Mouse (Mus musculus) lung, adult 2 months (tissue): ENCODE results near the gene AC134908.4. TPM values are rescaled to one million over a fixed set of nuclear protein-coding genes. Genes with fewer than 3 reads are reported as not detected.
A peak's percentile ranks its signal among the peaks of the same experiment; 100 is the strongest.
"Not testable (repeated sequence)": the region's sequence is repeated elsewhere in the genome, so short reads cannot be mapped to it uniquely, and the experiment has no call there.

ENCODE experiments used
- DNase-seq: peaks from one replicate; pipeline ENCODE4 v3.0.0; 2022
- H3K4me1 ChIP-seq: fragments of 200-500 bp; 2 replicates; pipeline ENCODE4 v1.6.1; 2011; ENCODE audit warnings: low read length; ENCODE audit not compliant: control insufficient read depth, insufficient read depth
- H3K4me3 ChIP-seq: fragments of 200-500 bp; replicated peaks from 2 replicates; pipeline ENCODE3; 2011; ENCODE audit warnings: low read depth, mild to moderate bottlenecking, control low read depth, low read length; ENCODE audit errors: extremely low read depth
- CTCF ChIP-seq: fragments of 200-500 bp; IDR thresholded peaks from 2 replicates; pipeline ENCODE4 v1.5.1; 2011; ENCODE audit warnings: mild to moderate bottlenecking, low read length, control low read depth; ENCODE audit not compliant: insufficient read depth
- POLR2A ChIP-seq: fragments of 200-500 bp; IDR thresholded peaks from 2 replicates; pipeline ENCODE4 v1.6.1; 2011; ENCODE audit warnings: low read depth, mild to moderate bottlenecking, control low read depth, low read length, borderline replicate concordance; ENCODE audit errors: extremely low read depth
- WGBS: fragments of 180-500 bp; shearing (Covaris S2); methylation state at CpG from one replicate; pipeline ENCODE4 v1.1.7; 2018; 5-methylcytosine and 5-hydroxymethylcytosine counted together
- polyA plus RNA-seq: library from polyadenylated mRNA; depleted of rRNA; stranded (reverse); fragments of >200 nt; gene quantifications from 2 replicates; pipeline ENCODE4 v1.2.3, GENCODE M21; 2012

The AC134908.4 gene
- polyA plus RNA-seq, 1 experiment = 0.41 TPM

- 37% methylated on average over 5 of the region's 5 CpGs for WGBS
- H3K4me1 ChIP-seq = no peaks in the 10 kb centered on the region; the same call in 1 of the 2 replicates
- DNase-seq = no peak
- no peak overlapping the region for H3K4me3 ChIP-seq
- TF ChIP-seq POLR2A (no peak), CTCF (no peak)
Observed at GRCm38 (mm10) chr17:25808028-25808427, 12.6 kb upstream of the AC134908.4 start.

- H3K4me3 ChIP-seq, DNase-seq, H3K4me1 ChIP-seq: not testable (repeated sequence)
- WGBS = 40% methylated on average over 2 of the region's 2 CpGs
Observed at GRCm38 (mm10) chr17:25807452-25807851, 12.0 kb upstream of the AC134908.4 start.

- Histone ChIP-seq H3K4me1 (no peaks in the 10 kb centered on the region; the same call in 1 of the 2 replicates), H3K4me3 (no peak overlapping the region)
- no peak for DNase-seq
- 77% methylated on average over 4 of the region's 4 CpGs for WGBS
- TF ChIP-seq POLR2A (no peak), CTCF (no peak)
Observed at GRCm38 (mm10) chr17:25806507-25806906, 11.0 kb upstream of the AC134908.4 start.

- no peaks in the 10 kb centered on the region for H3K4me1 ChIP-seq
- TF ChIP-seq CTCF (no peak), POLR2A (no peak)
- WGBS = 4% methylated on average over 10 of the region's 10 CpGs
- no peak for DNase-seq
- no peak overlapping the region for H3K4me3 ChIP-seq
Observed at GRCm38 (mm10) chr17:25802825-25803517, 7.5 kb upstream of the AC134908.4 start.

- no peak overlapping the region for H3K4me3 ChIP-seq
- peaks cover 7% of the 10 kb centered on the region; the same call in 1 of the 2 replicates for H3K4me1 ChIP-seq
- DNase-seq = peak; percentile 45
- TF ChIP-seq CTCF (peak; percentile 76), POLR2A (no peak)
- WGBS = 4% methylated on average over 6 of the region's 6 CpGs
Observed at GRCm38 (mm10) chr17:25801029-25801428, 5.6 kb upstream of the AC134908.4 start.

- DNase-seq = peak; percentile 83
- Histone ChIP-seq H3K4me1 (peaks cover 11% of the 10 kb centered on the region), H3K4me3 (peak within 1 kb of the TSS; percentile 74)
- TF ChIP-seq POLR2A (no peak), CTCF (no peak)
- WGBS = 1% methylated on average over 35 of the region's 35 CpGs
Observed at GRCm38 (mm10) chr17:25796951-25797369, 1.5 kb upstream of the AC134908.4 start, which contains the start of gene Metrn. TSS of gene Metrn (minus strand) at chr17:25797136.

- TF ChIP-seq POLR2A = no peak
- TF ChIP-seq CTCF = no peak
- peaks cover 13% of the 10 kb centered on the region for H3K4me1 ChIP-seq
- peak; percentile 33 for DNase-seq
- peak overlapping the region; percentile 74 for H3K4me3 ChIP-seq
- WGBS = 2% methylated on average over 37 of the region's 37 CpGs
Observed at GRCm38 (mm10) chr17:25796211-25796771, 832 bp upstream of the AC134908.4 start.

GRCm38 (mm10) chr17:25794998-25795397 lies 461 bp downstream of the AC134908.4 start:
- TF ChIP-seq POLR2A (no peak), CTCF (no peak)
- 91% methylated on average over 17 of the region's 17 CpGs for WGBS
- Histone ChIP-seq H3K4me1 (peaks cover 14% of the 10 kb centered on the region), H3K4me3 (no peak overlapping the region)
- no peak for DNase-seq

- Histone ChIP-seq H3K4me1 (peaks cover 14% of the 10 kb centered on the region), H3K4me3 (no peak overlapping the region)
- no peak for DNase-seq
- TF ChIP-seq POLR2A = no peak
- TF ChIP-seq CTCF = no peak
- 74% methylated on average over 13 of the region's 13 CpGs for WGBS
Observed at GRCm38 (mm10) chr17:25794197-25794596, 1.3 kb downstream of the AC134908.4 start.

GRCm38 (mm10) chr17:25792615-25793014 lies 2.8 kb downstream of the AC134908.4 start, which contains the start of gene Fam173a:
TSS of gene Fam173a (minus strand) at chr17:25792901.
- 1% methylated on average over 14 of the region's 14 CpGs for WGBS
- Histone ChIP-seq H3K4me1 (peaks cover 14% of the 10 kb centered on the region), H3K4me3 (peak within 1 kb of the TSS; percentile 62)
- TF ChIP-seq POLR2A (0 out of 2 replicates have a peak, but pooled peaks have one; percentile 22), CTCF (no peak)
- DNase-seq = peak; percentile 60
